Mouse (Mus musculus) kidney, postnatal 0 days (tissue): ENCODE data around the gene Phldb2. TPM values are rescaled to one million over a fixed set of nuclear protein-coding genes. Genes with fewer than 3 reads are reported as not detected.

Experiments used
- ATAC-seq: fragments of 200-750 bp; cut with Nextera tagmentation; replicated peaks from 2 replicates; pipeline ENCODE4 v1.8.0; 2017; ENCODE audit warnings: low read depth, moderate number of reproducible peaks, moderate TSS enrichment, moderate library complexity; ENCODE audit not compliant: low FRiP score
- DNase-seq: peaks from one replicate; pipeline ENCODE4 v3.0.0-alpha.2; 2016; ENCODE audit warnings: low spot score
- H3K27ac ChIP-seq: fragments of 300-500 bp; sonication (generic); 2 replicates; pipeline ENCODE4 v1.5.1; 2014; ENCODE audit warnings: mild to moderate bottlenecking
- H3K27me3 ChIP-seq: fragments of 300-500 bp; sonication (generic); 2 replicates; pipeline ENCODE4 v1.6.1; 2014; ENCODE audit warnings: low read length, mixed read lengths; ENCODE audit not compliant: insufficient read depth
- H3K36me3 ChIP-seq: fragments of 300-500 bp; sonication (generic); 2 replicates; pipeline ENCODE4 v1.6.1; 2014; ENCODE audit warnings: low read length, mixed read lengths; ENCODE audit not compliant: insufficient read depth
- H3K4me1 ChIP-seq: fragments of 300-500 bp; sonication (generic); replicated peaks from 2 replicates; pipeline ENCODE4 v1.6.1; 2014; ENCODE audit warnings: antibody characterized with exemption, low read length, mixed read lengths; ENCODE audit not compliant: insufficient read depth
- H3K4me2 ChIP-seq: fragments of 300-500 bp; sonication (generic); 2 replicates; pipeline ENCODE4 v1.6.1; 2014; ENCODE audit warnings: mild to moderate bottlenecking, low read length, moderate library complexity, mixed read lengths
- H3K4me3 ChIP-seq: fragments of 300-500 bp; sonication (generic); replicated peaks from 2 replicates; pipeline ENCODE4 v1.5.1; 2014; ENCODE audit warnings: low read depth, low read length
- H3K9ac ChIP-seq: fragments of 300-500 bp; sonication (generic); 2 replicates; pipeline ENCODE4 v1.6.1; 2014; ENCODE audit warnings: low read depth, low read length
- H3K9me3 ChIP-seq: fragments of 300-500 bp; sonication (generic); replicated peaks from 2 replicates; pipeline ENCODE4 v1.6.1; 2016; ENCODE audit warnings: low read length, inconsistent platforms, mixed read lengths
- CTCF ChIP-seq: IDR thresholded peaks from 2 replicates; pipeline ENCODE4 v1.5.1; 2016; ENCODE audit warnings: antibody characterized with exemption, low read depth, mild to moderate bottlenecking, moderate library complexity
- WGBS: fragments of 180-500 bp; shearing (Covaris S2); extraction: QIAGEN DNeasy Blood & Tissue Kit; methylation state at CpG from one replicate; pipeline ENCODE4 v1.1.7; 2014; 5-methylcytosine and 5-hydroxymethylcytosine counted together
- polyA plus RNA-seq: library from polyadenylated mRNA; unstranded; fragments of >200 nt; fragmentation: Nextera tagmentation; extraction: Ambion mirVana; gene quantifications from 2 replicates; pipeline ENCODE4 v1.2.1, GENCODE M21; 2015

Phldb2 gene
- polyA plus RNA-seq, 1 experiment from 2014 or later: 74.2 TPM

DNA sequence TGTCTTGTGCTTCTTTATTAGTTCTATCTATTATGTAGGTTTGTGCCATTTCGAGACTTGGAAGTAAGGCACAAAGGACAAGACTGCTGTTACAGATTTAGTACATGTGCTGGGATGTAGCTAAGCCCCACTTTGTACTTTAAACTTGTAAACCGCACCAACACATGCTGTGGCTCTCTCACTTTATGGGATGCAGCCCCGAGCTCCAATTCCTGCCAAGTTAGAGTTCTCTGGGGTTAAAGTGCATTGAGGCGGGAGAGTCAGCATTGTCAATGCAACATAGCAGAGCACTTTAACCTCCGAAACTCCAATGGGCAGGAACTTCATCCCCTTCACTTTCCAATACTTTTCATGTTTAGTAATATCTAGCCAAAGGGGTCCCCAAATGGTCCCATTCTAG lies 224.2 kb downstream of the Phldb2 start:
- Histone ChIP-seq H3K27me3 (no peaks in the 10 kb centered on the region), H3K36me3 (peaks cover 16% of the 10 kb centered on the region), H3K4me3 (no peak overlapping the region), H3K4me2 (no peak overlapping the region), H3K9ac (no peak overlapping the region), H3K9me3 (no peaks in the 10 kb centered on the region), H3K27ac (no peak overlapping the region), H3K4me1 (no peaks in the 10 kb centered on the region; the same call in 1 of the 2 replicates)
- DNase-seq (no peak), ATAC-seq (no peak)
- TF ChIP-seq CTCF: no peak
- 73% methylated on average over 5 of the region's 5 CpGs for WGBS

DNA sequence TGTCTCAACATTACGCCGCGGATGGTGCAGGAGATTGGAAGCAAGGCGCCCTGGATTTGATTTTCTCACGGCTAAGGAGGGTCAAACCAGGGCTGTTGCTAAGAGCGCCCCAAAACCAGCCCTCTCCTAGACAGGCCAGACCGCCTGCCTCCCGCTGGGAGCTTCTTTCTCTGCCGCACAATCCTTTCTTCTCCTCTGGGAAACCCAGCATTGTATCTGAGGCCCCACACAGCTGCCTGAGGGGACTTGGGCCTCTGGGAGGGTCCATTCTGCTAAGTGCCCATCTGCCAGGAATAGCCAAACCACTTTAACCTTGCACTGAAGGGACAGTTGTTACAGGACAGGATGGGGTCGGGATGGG lies 228.7 kb downstream of the Phldb2 start:
- ATAC-seq: peak; percentile 37; the same call in 1 of the 2 replicates
- WGBS: 2% methylated on average over 10 of the region's 10 CpGs
- TF ChIP-seq CTCF: no peak

DNA sequence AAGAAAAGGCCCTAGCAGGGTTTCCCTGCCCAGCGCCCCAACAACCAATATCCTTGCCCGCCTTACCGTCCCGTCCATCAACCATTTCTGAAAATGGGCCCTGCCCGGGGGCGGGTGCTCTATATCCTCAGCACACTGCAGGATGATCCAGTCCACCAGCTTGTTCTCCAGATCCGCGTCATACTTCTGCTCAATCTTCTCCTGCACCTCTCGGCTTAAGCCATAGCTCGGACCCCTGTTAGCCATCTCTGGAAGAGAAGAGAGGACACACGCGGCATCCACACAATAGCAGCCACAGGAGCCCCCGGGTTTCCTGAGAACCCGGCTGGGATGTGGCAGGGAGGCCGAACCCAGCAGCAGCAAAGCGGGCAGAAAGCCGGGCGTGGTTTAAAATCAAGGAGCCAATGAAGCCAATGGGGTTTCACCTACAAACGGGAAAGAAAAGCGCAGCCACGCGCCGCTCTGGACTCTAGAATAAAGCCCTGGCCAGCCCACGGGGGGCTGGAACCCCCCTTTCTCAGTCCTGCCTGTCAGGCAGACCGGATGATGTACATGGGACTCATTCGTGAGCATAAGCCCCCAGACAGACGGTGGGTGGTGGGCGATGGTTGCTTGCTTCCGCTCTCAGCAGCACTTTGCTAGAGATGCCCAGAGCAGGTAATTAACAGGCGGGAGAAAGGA lies 229.2 kb downstream of the Phldb2 start, which contains the start of gene Tagln3:
TSS of gene Tagln3 (minus strand) at position 548 of the 681 bp plus-strand sequence.
- H3K9ac ChIP-seq: peak within 1 kb of the TSS; percentile 55
- DNase-seq (peak; percentile 65), ATAC-seq (peak; percentile 50; the same call in 1 of the 2 replicates)
- no peaks in the 10 kb centered on the region for H3K36me3 ChIP-seq
- H3K4me2 ChIP-seq: peak within 1 kb of the TSS; percentile 88
- no peaks in the 10 kb centered on the region for H3K9me3 ChIP-seq
- no peaks in the 10 kb centered on the region for H3K27me3 ChIP-seq
- TF ChIP-seq CTCF: no peak
- peak within 1 kb of the TSS; percentile 38 for H3K4me3 ChIP-seq
- H3K27ac ChIP-seq: no peak within 1 kb of the TSS
- H3K4me1 ChIP-seq: peaks cover 5% of the 10 kb centered on the region; the same call in 1 of the 2 replicates
- WGBS: under 1% methylated on average over 30 of the region's 30 CpGs

More for the DNA sequence above, 228.7 kb downstream of the Phldb2 start:
- no peak overlapping the region for H3K27ac ChIP-seq
- H3K4me3 ChIP-seq: peak overlapping the region; percentile 38
- no peaks in the 10 kb centered on the region for H3K9me3 ChIP-seq
- peak; percentile 8 for DNase-seq
- peak overlapping the region; percentile 55 for H3K9ac ChIP-seq
- no peaks in the 10 kb centered on the region for H3K27me3 ChIP-seq
- peak overlapping the region; percentile 88 for H3K4me2 ChIP-seq
- H3K36me3 ChIP-seq: no peaks in the 10 kb centered on the region
- H3K4me1 ChIP-seq: peaks cover 5% of the 10 kb centered on the region; the same call in 1 of the 2 replicates

DNA sequence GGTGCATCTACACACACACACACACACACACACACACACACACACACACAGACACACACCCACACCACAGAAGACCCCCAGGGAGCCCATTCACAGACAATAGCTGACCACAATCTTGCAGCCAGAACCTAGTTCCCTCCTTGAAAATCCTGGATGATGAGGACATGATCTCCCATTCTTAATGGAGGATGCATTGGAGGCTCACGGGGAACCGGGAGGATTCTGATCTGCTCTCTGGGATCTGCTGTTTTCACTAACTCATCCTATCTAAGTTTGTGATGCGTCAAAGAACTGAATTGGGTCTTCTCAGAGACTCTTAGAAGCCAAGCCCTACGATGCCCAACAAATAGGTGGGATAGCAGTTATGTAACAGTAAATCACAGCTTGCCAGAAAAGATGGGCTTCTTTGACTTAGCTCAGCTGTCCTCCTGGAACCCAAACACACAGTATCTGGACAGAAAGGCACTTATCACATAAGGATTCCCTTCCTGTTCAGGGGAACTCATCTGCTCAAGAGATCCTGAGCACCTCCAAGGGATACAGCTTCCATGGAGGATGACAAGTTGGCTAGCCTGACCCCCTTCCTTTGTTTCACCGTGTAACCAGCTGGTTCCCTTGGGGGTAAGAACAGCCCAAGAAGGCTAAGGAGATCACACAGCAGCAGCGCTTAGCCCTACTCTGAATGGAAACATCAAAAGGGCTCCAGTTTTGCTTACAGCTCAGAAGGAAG lies 230.1 kb downstream of the Phldb2 start:
- peaks cover 5% of the 10 kb centered on the region; the same call in 1 of the 2 replicates for H3K4me1 ChIP-seq
- peak overlapping the region; percentile 38; the same call in 1 of the 2 replicates for H3K4me3 ChIP-seq
- DNase-seq: no peak
- no peak for TF ChIP-seq CTCF
- WGBS: 63% methylated on average over 6 of the region's 6 CpGs
- no peaks in the 10 kb centered on the region for H3K27me3 ChIP-seq
- ATAC-seq: no peak
- no peak overlapping the region for H3K9ac ChIP-seq
- H3K9me3 ChIP-seq: no peaks in the 10 kb centered on the region
- no peaks in the 10 kb centered on the region for H3K36me3 ChIP-seq
- H3K4me2 ChIP-seq: peak overlapping the region; percentile 88
- no peak overlapping the region for H3K27ac ChIP-seq

DNA sequence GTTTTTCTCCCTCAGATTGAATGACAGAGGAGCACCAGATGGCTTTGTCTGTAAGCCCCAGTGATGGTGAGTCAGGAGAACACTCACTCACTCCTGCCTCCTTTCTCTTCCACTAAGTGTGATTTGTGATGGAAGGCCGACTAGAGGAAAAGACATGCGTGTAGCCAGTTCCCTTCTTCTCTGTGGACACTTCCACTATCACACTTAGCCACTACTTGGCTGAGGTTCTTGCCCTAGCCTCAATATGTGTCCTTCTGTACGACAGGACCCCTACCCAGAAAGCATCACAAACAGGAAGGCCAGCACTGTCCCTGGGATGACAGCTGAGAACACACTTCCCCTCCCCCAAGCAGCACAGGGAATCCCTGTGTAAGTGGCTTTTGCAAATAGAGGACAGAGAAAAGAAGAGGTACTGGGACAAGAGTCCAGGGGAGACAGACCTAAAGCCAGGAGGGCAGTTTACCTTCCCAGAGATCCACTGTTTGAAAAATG lies 230.9 kb downstream of the Phldb2 start:
- Histone ChIP-seq H3K9ac (no peak overlapping the region), H3K4me1 (peaks cover 5% of the 10 kb centered on the region; the same call in 1 of the 2 replicates), H3K4me2 (no peak overlapping the region), H3K27me3 (no peaks in the 10 kb centered on the region), H3K36me3 (no peaks in the 10 kb centered on the region), H3K4me3 (no peak overlapping the region), H3K9me3 (no peaks in the 10 kb centered on the region), H3K27ac (no peak overlapping the region)
- DNase-seq (no peak), ATAC-seq (no peak)
- 88% methylated on average over 3 of the region's 3 CpGs for WGBS
- TF ChIP-seq CTCF: no peak

DNA sequence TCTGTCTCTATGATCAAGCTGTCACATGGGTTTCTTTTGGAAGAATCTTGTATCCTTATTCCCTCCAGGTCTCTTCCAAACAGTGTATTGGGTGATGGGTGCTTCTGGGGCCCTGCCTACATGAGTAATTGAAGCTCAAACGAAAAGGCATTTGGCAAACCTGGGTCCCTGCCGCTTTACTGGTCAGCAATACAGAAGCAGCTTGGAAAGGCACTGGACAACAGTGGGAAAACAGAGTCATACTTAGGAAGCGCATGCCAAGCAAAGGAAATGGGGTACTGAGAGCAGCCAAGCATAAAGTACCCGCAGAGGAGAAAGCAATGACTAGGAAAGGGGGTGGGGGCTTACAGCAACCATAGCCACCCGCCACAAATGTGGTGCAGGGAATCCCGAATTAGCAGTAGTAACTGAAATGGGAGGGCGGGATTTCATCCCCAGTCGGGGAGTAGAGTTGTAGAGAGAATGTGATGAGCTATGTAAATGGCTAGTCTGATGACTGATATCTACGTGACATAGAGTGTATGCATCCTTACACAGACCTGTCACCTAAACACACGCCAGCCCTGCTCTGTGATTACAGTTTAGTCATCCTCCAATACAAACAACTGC lies 233.3 kb downstream of the Phldb2 start:
- peaks cover 5% of the 10 kb centered on the region; the same call in 1 of the 2 replicates for H3K4me1 ChIP-seq
- no peak for TF ChIP-seq CTCF
- H3K27me3 ChIP-seq: no peaks in the 10 kb centered on the region
- no peak overlapping the region for H3K9ac ChIP-seq
- DNase-seq (no peak), ATAC-seq (no peak)
- no peak overlapping the region for H3K27ac ChIP-seq
- H3K4me3 ChIP-seq: no peak overlapping the region
- no peaks in the 10 kb centered on the region for H3K9me3 ChIP-seq
- H3K36me3 ChIP-seq: no peaks in the 10 kb centered on the region
- no peak overlapping the region for H3K4me2 ChIP-seq
- WGBS: 83% methylated on average over 10 of the region's 10 CpGs
